Mouse (Mus musculus): ENCODE results near the gene Scd1.

Gene Scd1

DNA sequence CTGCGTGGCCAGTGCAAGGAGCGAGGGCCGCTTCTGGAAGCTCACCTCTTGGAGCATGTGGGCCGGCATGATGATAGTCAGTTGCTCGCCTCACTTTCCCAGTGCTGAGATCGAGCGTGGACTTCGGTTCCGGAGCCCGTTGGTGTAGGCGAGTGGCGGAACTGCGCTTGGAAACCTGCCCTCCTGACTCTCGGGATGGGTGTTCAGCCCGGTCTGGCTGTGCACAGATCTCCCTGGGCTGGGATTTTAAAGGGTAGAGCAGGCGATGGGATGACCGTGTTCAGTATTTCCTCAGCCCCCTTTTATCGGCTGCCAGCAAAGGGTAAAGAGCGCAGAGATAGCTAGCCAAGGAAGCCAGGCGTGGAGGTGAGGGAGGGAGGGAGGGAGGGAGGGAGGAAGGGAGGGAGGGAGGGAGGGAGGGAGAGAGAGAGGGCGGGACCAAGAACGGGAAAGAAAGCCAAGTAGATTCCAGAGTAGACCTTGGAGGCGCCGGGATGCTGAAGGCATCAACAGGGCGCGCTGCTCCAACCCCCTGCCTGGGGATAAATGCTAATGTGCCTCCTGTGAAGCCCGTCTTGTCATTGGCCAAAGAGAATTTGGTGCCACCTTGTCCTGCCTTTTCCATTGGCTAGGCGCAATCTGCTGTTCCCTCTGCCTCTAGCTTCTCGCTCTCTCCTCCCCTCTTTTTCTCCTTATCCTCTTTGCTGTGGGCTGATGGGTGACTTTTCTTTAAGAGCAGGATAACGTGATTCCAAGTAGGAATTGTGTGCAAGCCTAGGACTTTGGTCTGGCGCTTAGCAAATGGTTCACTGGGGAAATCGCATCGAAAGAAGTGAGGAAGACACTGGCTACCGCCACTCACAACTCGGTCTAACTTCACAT lies at the start of gene Scd1:
TSS of gene Scd1 (minus strand) at position 539 of the 882 bp plus-strand sequence.
- DNase-seq (ENCODE audit: low read depth, low spot score) = peak; percentile 97

DNA sequence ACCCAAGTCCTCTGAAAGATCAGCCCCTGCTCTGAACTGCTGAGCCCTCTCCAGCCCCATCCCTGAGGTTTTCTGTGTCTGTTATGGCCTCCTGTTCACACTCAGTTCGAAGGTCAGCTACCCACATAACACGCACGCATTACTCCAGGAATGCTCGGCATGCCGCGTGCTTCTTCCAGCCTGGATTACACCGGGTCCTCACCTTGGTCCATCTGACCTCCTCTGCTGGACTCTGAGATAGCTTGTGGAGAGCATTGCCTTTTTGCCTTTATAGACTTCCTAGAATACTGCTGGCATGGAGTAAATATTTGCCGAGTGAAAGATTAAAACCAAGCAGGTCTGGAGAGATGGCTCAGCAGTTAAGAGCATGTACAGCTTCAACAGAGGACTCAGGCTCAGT lies 47.7 kb upstream of the Scd1 start:
- DNase-seq (ENCODE audit: low read depth, low spot score) = no peak

GRCm38 (mm10) chr19:44454862-44455261 lies 47.2 kb upstream of the Scd1 start:
- DNase-seq (ENCODE audit: low read depth, low spot score) = no peak

- no peak for DNase-seq (ENCODE audit: low read depth, low spot score)
Observed at GRCm38 (mm10) chr19:44447927-44448326, 40.2 kb upstream of the Scd1 start.

DNA sequence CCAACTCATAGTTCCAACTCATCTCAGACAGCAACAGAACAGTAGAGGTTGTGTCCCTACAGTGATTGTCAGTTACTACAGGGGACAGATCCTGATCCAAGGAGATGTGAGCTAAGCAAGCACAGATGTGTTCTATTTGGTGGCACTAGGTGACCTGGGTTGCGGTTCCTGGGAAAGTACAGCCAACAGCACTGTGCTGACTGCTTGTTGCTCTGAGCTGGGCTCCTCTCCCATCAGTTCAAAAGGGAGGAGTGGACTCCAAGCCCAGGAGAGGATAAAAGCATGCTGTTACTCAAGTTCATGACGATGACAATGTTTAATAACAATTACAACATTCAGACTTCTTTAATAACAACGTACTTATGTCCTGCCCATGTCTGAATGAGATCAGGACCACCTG lies 38.1 kb upstream of the Scd1 start:
- DNase-seq (ENCODE audit: low read depth, low spot score) = no peak

GRCm38 (mm10) chr19:44439302-44439701 lies 31.6 kb upstream of the Scd1 start:
- DNase-seq (ENCODE audit: low read depth, low spot score) = no peak

- peak; percentile 43 for DNase-seq (ENCODE audit: low read depth, low spot score)
Observed at GRCm38 (mm10) chr19:44437975-44438374, 30.3 kb upstream of the Scd1 start.

GRCm38 (mm10) chr19:44432084-44432483 lies 24.4 kb upstream of the Scd1 start:
- DNase-seq (ENCODE audit: low read depth, low spot score) = no peak

- DNase-seq (ENCODE audit: low read depth, low spot score) = no peak
Observed at GRCm38 (mm10) chr19:44427721-44428120, 20.0 kb upstream of the Scd1 start.

GRCm38 (mm10) chr19:44422051-44422631 lies 14.5 kb upstream of the Scd1 start:
- peak; percentile 14 for DNase-seq (ENCODE audit: low read depth, low spot score)

GRCm38 (mm10) chr19:44419530-44419929 lies 11.9 kb upstream of the Scd1 start:
- no peak for DNase-seq (ENCODE audit: low read depth, low spot score)

DNA sequence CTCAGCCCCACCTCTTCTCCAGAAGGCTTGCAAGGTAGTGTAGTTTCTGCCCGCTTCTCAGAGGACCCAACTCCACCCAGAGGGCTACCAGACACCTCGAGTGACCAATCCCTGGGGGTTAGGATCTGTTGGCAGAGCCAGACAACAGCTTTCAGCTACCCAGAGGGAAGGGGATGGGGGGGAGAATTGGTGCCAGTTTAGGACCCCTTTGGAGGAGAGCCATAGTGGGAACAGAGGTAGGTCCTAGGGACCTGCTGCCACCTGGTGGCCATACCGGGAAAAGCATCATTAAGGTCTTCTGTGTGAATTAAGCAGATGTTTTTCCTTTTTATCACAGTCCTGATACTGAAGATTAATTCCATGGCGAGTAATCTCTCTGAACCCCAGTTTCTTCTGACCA lies 11.3 kb upstream of the Scd1 start:
- peak; percentile 82 for DNase-seq (ENCODE audit: low read depth, low spot score)

DNA sequence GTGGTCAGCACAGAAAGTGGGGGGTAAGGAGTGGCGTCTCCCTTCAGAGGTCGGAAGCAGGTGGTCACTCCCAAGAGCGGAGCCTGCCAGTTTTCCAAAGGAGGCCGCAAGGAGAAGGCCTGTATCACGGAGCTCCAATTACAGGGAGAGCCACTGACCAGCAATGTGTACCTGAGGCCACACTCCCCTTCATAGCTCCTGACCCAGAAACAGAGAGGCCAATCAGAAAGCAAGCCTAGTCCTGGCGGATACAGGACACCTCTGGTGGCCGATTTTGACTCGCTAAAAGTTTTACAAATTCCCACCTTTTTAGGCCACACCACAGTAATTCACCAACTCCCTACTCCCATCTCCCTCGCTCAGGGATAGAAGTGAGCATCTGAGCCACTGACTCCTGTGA lies 10.9 kb upstream of the Scd1 start:
- DNase-seq (ENCODE audit: low read depth, low spot score) = no peak

DNA sequence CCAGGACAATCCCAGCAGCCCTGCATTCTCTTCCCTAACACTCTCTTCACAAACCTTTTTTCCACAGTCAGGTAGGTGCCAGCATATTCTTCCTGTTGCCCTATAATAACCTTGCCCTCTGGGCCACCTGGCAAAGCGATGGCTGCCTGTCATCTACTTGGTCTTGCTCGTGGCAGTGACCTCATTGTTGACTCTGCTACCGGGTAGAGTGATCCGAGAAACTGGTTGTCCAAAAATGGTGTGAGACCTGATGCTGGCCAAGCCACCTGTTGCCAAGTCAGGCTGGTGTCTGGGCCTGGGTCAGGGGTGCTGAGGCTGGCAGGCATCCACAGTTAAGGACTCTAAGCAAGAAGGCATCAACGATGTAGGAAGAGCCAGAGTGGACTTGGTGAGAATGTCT lies 10.4 kb upstream of the Scd1 start:
- no peak for DNase-seq (ENCODE audit: low read depth, low spot score)

- DNase-seq (ENCODE audit: low read depth, low spot score) = no peak
Observed at GRCm38 (mm10) chr19:44417448-44417847, 9.8 kb upstream of the Scd1 start.

DNA sequence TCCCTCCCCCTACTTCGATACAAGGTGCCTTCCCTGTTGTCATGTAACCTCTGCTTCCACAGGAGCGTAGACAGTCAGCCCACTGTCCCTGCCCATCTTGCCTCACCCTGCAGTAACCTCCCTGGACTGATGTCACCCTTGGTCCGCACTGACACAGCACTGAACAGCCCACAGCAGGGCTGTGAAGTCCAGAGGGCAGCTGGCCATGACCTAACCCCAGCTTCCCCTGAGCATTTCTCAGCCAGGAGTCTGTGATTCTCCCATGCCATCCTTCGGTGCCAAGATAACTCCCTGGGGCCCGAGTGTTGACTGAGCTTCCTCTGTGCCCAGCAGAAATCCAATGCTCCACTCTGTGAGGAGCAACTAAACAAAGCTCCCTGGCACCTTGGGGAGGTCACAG lies 8.6 kb upstream of the Scd1 start:
- no peak for DNase-seq (ENCODE audit: low read depth, low spot score)

DNA sequence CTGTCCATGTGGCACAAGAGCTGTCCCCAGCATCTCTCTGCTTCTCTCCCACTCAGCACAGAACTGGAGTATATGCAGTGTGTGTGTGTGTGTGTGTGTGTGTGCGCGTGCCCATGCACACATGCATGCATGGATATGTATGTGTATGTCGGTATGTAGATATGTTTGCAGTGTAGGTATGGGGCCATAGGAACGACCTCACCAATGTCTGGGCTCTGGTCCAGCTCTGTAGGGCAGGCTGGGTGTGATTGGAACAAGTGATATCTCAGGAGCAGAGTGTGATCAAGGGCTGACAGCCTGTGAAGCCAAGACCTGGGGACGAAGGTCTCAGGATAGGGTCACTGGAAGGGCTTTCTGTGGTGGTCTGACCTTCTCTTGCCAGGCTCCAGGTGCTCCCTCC lies 7.8 kb upstream of the Scd1 start:
- DNase-seq (ENCODE audit: low read depth, low spot score) = no peak

DNA sequence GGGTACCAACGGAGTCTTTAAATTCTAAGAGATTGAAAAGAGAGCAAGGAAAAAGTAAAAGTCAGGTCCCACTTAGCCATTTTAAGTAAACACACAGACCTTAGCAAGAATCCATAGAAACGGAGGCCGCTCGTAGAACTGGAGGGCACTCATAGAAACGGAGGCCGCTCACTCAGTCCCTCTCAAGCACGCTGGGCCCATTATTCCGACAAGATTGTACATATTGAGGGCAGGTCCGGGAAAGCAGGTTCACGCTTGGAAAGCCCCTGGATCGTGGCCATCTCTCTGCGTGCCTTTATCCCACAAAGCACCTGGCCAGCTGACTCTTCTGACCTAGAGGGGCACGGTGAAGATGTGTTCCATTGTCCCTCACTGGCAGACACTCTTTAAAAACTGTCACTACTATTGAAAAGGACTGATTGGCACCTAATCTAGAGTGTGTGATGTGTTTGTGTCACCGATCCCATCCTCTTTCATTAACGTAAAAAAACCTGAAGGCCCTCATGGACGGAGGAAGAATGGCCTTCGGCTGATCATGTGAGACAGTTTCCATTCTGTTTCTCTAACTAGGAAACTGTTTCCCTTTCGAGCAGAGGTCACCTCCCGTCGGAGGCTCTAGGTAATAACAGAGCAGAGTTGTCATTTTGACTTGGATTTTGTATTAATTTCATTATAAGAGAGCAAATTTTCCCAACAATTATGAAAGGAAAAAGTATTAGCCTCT lies 2.8 kb upstream of the Scd1 start:
- no peak for DNase-seq (ENCODE audit: low read depth, low spot score)

DNA sequence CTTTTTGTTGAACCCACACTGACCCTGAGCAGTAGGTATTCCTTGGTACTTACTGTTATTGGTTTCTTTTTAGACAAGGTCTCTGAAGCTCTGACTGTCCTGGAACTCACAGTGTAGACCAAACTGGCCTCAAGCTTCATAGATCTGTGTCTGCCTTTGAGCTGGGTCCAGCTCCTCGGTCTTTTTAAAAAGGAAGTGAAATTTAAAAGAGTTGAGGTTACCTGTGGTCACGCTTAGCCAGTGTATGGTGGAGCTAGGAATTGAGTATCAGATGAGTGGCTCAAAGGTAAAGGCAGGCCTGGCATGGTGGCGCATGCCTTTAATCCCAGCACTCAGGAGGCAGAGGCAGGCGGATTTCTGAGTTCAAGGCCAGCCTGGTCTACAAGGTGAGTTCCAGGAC lies 916 bp upstream of the Scd1 start:
- DNase-seq (ENCODE audit: low read depth, low spot score) = no peak

DNA sequence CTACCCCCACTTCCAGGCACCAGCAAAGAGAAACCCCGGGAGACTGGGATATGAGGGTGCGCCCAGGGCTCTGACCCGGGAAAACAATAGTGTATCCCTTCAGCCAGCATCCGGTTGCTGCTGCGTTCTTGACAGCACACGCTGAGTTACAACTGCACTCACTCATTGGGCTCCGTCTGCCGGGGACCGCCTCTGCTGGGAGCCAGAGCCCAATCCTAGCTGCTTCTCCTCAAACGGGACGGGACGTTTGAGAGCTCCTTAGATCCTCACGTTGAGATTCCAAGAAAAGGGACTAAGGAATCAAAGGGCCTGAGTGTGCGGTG lies 505 bp upstream of the Scd1 start:
- peak; percentile 90 for DNase-seq (ENCODE audit: low read depth, low spot score)

DNA sequence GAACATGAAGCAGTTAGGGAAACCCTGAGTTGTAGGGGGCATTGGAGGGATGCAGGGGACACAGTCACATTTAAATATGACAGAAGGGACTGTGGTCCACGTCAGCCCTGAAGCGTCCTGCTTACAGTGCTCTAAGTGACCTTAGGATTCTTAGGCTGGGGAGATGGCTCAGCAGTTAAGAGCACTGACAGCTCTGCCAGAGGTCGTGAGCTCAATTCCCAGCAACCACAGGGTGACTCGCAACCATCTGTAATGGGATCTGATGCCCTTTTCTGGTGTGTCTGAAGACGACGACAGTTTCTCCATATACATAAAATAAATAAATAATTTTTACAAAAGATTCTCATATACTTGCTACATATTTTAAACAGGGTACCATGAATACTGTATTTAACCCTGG lies 4.1 kb downstream of the Scd1 start:
- peak; percentile 66 for DNase-seq (ENCODE audit: low read depth, low spot score)

DNA sequence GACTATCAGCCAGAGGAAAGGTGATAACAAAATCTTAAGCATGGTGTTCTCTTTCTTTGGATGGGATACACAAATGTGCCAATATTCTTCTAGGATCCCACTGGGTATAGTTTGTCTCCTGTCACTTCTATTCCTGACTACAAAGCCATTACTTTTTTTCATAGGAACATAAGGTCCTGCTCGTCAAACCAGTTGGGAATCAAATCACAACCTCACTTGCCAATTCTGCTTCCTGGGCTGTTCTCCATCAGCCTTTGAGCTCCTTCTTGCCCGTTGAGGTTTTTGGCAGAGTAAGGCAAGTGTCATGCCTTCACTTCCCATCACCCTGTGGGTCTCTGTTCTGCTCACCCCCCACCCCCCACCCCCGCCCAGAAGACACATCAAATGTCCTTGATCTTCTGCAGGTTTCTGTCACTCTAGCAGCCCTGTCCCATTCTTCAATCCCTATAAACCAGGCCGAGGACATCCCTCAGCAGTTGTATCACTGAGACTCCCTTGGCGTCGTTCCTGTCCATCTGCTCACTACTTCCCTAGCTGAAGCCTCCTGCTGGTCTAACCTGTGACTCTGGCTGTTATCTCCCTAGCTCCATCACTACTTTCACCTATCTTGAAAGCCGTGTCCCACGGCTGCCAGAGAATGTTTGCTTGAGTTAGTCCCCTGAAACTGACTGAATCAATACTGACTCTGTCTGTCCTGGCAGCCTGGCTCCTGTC lies 7.0 kb downstream of the Scd1 start:
- no peak for DNase-seq (ENCODE audit: low read depth, low spot score)
